Mouse (Mus musculus) embryonic facial prominence, embryonic 11.5 days (tissue): ENCODE results near the gene Fzd10. TPM values are rescaled to one million over a fixed set of nuclear protein-coding genes. Genes with fewer than 3 reads are reported as not detected.

Experiments used
- ATAC-seq: fragments of 200-750 bp; cut with Nextera tagmentation; replicated peaks from 2 replicates; pipeline ENCODE4 v1.8.0; 2017; ENCODE audit warnings: low read depth; ENCODE audit not compliant: insufficient number of reproducible peaks, low FRiP score, low TSS enrichment
- DNase-seq: peaks from one replicate; pipeline ENCODE4 v3.0.0-alpha.2; 2015; ENCODE audit warnings: low spot score
- H3K27ac ChIP-seq: fragments of 300-500 bp; sonication (generic); replicated peaks from 2 replicates; pipeline ENCODE4 v1.5.1; 2014; ENCODE audit warnings: mild to moderate bottlenecking, low read depth, low read length, control low read depth
- H3K27me3 ChIP-seq: fragments of 300-500 bp; sonication (generic); 2 replicates; pipeline ENCODE4 v1.6.1; 2014; ENCODE audit warnings: mild to moderate bottlenecking, low read length, moderate library complexity, mixed read lengths; ENCODE audit not compliant: control insufficient read depth, insufficient read depth
- H3K36me3 ChIP-seq: fragments of 300-500 bp; sonication (generic); replicated peaks from 2 replicates; pipeline ENCODE4 v1.6.1; 2014; ENCODE audit warnings: low read depth, mild to moderate bottlenecking, low read length, moderate library complexity, mixed read lengths; ENCODE audit not compliant: control insufficient read depth, insufficient read depth
- H3K4me1 ChIP-seq: fragments of 300-500 bp; sonication (generic); 2 replicates; pipeline ENCODE4 v1.6.1; 2014; ENCODE audit warnings: low read length, mixed read lengths; ENCODE audit not compliant: control insufficient read depth, insufficient read depth
- H3K4me2 ChIP-seq: fragments of 300-500 bp; sonication (generic); 2 replicates; pipeline ENCODE4 v1.6.1; 2014; ENCODE audit warnings: low read depth, mild to moderate bottlenecking, control low read depth, low read length, moderate library complexity
- H3K4me3 ChIP-seq: fragments of 300-500 bp; sonication (generic); 2 replicates; pipeline ENCODE4 v1.5.1; 2014; ENCODE audit warnings: low read depth, low read length, control low read depth
- H3K9ac ChIP-seq: fragments of 300-500 bp; sonication (generic); replicated peaks from 2 replicates; pipeline ENCODE4 v1.6.1; 2014; ENCODE audit warnings: mild to moderate bottlenecking, control low read depth, low read length
- H3K9me3 ChIP-seq: fragments of 300-500 bp; sonication (generic); replicated peaks from 2 replicates; pipeline ENCODE4 v1.6.1; 2016; ENCODE audit warnings: mild to moderate bottlenecking, low read length, inconsistent platforms, mixed read lengths; ENCODE audit not compliant: control insufficient read depth
- WGBS: fragments of 180-500 bp; shearing (Covaris S2); extraction: QIAGEN DNeasy Blood & Tissue Kit; methylation state at CpG from one replicate; pipeline ENCODE4 v1.1.7; 2014; 5-methylcytosine and 5-hydroxymethylcytosine counted together
- polyA plus RNA-seq: library from polyadenylated mRNA; unstranded; fragments of >200 nt; fragmentation: Nextera tagmentation; extraction: Ambion mirVana; gene quantifications from 2 replicates; pipeline ENCODE4 v1.2.1, GENCODE M21; 2014

The Fzd10 gene
- polyA plus RNA-seq, 1 experiment from 2014 or later: 5.6 TPM

- Histone ChIP-seq H3K27me3 (no peaks in the 10 kb centered on the region), H3K9me3 (no peaks in the 10 kb centered on the region), H3K9ac (no peak overlapping the region), H3K27ac (no peak overlapping the region), H3K4me1 (0 out of 2 replicates have a peak, but pooled peaks cover 2% of the 10 kb centered on the region), H3K4me3 (no peak overlapping the region), H3K4me2 (no peak overlapping the region), H3K36me3 (no peaks in the 10 kb centered on the region)
- peak; percentile 33 for DNase-seq
- ATAC-seq: no peak
- WGBS: 37% methylated on average over 9 of the region's 9 CpGs
Measured at GRCm38 (mm10) chr5:128638716-128639115, 38.1 kb downstream of the Fzd10 start.

GRCm38 (mm10) chr5:128643065-128643464 lies 42.4 kb downstream of the Fzd10 start:
- H3K27ac ChIP-seq: no peak overlapping the region
- H3K9ac ChIP-seq: no peak overlapping the region
- DNase-seq (no peak), ATAC-seq (no peak)
- 90% methylated on average over 4 of the region's 4 CpGs for WGBS
- no peak overlapping the region for H3K4me2 ChIP-seq
- H3K36me3 ChIP-seq: no peaks in the 10 kb centered on the region
- H3K4me1 ChIP-seq: no peaks in the 10 kb centered on the region
- no peak overlapping the region for H3K4me3 ChIP-seq
- no peaks in the 10 kb centered on the region for H3K27me3 ChIP-seq
- H3K9me3 ChIP-seq: no peaks in the 10 kb centered on the region

- Histone ChIP-seq H3K4me1 (no peaks in the 10 kb centered on the region), H3K9ac (no peak overlapping the region), H3K4me2 (no peak overlapping the region), H3K27me3 (no peaks in the 10 kb centered on the region), H3K36me3 (no peaks in the 10 kb centered on the region), H3K4me3 (no peak overlapping the region), H3K9me3 (no peaks in the 10 kb centered on the region), H3K27ac (no peak overlapping the region)
- ATAC-seq (no peak), DNase-seq (peak; percentile 36)
- WGBS: 47% methylated on average over 8 of the region's 8 CpGs
Measured at GRCm38 (mm10) chr5:128645720-128646119, 45.1 kb downstream of the Fzd10 start.

- H3K36me3 ChIP-seq: no peaks in the 10 kb centered on the region
- no peaks in the 10 kb centered on the region for H3K9me3 ChIP-seq
- ATAC-seq (no peak), DNase-seq (no peak)
- 81% methylated on average over 5 of the region's 5 CpGs for WGBS
- H3K27ac ChIP-seq: no peak overlapping the region
- H3K9ac ChIP-seq: no peak overlapping the region
- H3K4me1 ChIP-seq: no peaks in the 10 kb centered on the region
- no peaks in the 10 kb centered on the region for H3K27me3 ChIP-seq
- H3K4me3 ChIP-seq: no peak overlapping the region
- no peak overlapping the region for H3K4me2 ChIP-seq
Measured at GRCm38 (mm10) chr5:128646286-128646685, 45.6 kb downstream of the Fzd10 start.

GRCm38 (mm10) chr5:128647221-128647730 lies 46.6 kb downstream of the Fzd10 start:
- Histone ChIP-seq H3K27me3 (no peaks in the 10 kb centered on the region), H3K27ac (no peak overlapping the region), H3K9me3 (no peaks in the 10 kb centered on the region), H3K9ac (no peak overlapping the region), H3K4me2 (no peak overlapping the region), H3K4me3 (no peak overlapping the region), H3K4me1 (no peaks in the 10 kb centered on the region), H3K36me3 (no peaks in the 10 kb centered on the region)
- DNase-seq: no peak
- 88% methylated on average over 10 of the region's 10 CpGs for WGBS
- ATAC-seq: no peak

GRCm38 (mm10) chr5:128649336-128649897 lies 48.8 kb downstream of the Fzd10 start:
- Histone ChIP-seq H3K9ac (no peak overlapping the region), H3K27ac (no peak overlapping the region), H3K4me3 (no peak overlapping the region), H3K4me1 (no peaks in the 10 kb centered on the region), H3K4me2 (no peak overlapping the region), H3K36me3 (no peaks in the 10 kb centered on the region), H3K27me3 (no peaks in the 10 kb centered on the region), H3K9me3 (no peaks in the 10 kb centered on the region)
- ATAC-seq (no peak), DNase-seq (no peak)
- WGBS: 76% methylated on average over 11 of the region's 11 CpGs

Other genes starting within 250 kb of the Fzd10 start
- gene Tmem132d, start 167.8 kb upstream of the Fzd10 start, polyA plus RNA-seq: 0.39 and 0.56 TPM in 2 replicates
- gene Piwil1, start 101.7 kb downstream of the Fzd10 start, polyA plus RNA-seq: not detected in 2 replicates